Mouse (Mus musculus): ENCODE data around the gene Ephb2.

- no peak for TF ChIP-seq MAFK (IDR thresholded peaks at IDR 0.05; ENCODE audit: insufficient read depth, low read depth, low read length)
- TF ChIP-seq HCFC1 (IDR thresholded peaks at IDR 0.05; ENCODE audit: borderline replicate concordance, insufficient read depth, low read length), result no peak
- no peak for TF ChIP-seq CHD2 (IDR thresholded peaks at IDR 0.05; ENCODE audit: low read depth, low read length)
Measured at GRCm38 (mm10) chr4:136760882-136761281, 74.9 kb downstream of the Ephb2 start.

All from ES-E14 (cell line).